Mouse (Mus musculus) myocyte (in vitro differentiated cells): ENCODE measurements at regions not wholly inside any gene's neighbourhood (a gene's known extent, or its start where the extent isn't known, plus 50 kb on each side); places are given as distances from the start of the nearest gene placed in this dataset.

Experiments
- MAX ChIP-seq: IDR thresholded peaks from one replicate; pipeline ENCODE4 v1.6.1; 2011; ENCODE audit warnings: low read depth, mild to moderate bottlenecking, control low read depth
- POLR2A ChIP-seq: IDR thresholded peaks from one replicate; pipeline ENCODE4 v1.6.1; 2011; ENCODE audit warnings: low read depth, mild to moderate bottlenecking, control low read depth, moderate library complexity; ENCODE audit not compliant: insufficient read length

- TF ChIP-seq MAX (no peak), POLR2A (no peak)
These were observed 161.7 kb downstream of the Icos start for GRCm38 (mm10) chr1:61139291-61139983.
